Mouse (Mus musculus) liver (tissue): ENCODE data around the gene Anks1b.

Source experiments
- DNase-seq: peaks from one replicate; pipeline ENCODE4 v3.0.0-alpha.2; 2020; ENCODE audit warnings: mixed read lengths

Anks1b gene

GRCm38 (mm10) chr10:90974491-90974890, 1101.2 kb downstream of the Anks1b start:
- DNase-seq = no peak

GRCm38 (mm10) chr10:90981811-90982210, 1108.5 kb downstream of the Anks1b start:
- no peak for DNase-seq

GRCm38 (mm10) chr10:90983046-90983445, 1109.7 kb downstream of the Anks1b start:
- DNase-seq = no peak

GRCm38 (mm10) chr10:90990340-90990739, 1117.0 kb downstream of the Anks1b start:
- DNase-seq = no peak

GRCm38 (mm10) chr10:90992237-90992636, 1118.9 kb downstream of the Anks1b start:
- no peak for DNase-seq

- DNase-seq = no peak
These were observed 1120.6 kb downstream of the Anks1b start for GRCm38 (mm10) chr10:90993869-90994268.

GRCm38 (mm10) chr10:90999899-91000298, 1126.6 kb downstream of the Anks1b start:
- no peak for DNase-seq

- DNase-seq = no peak
These were observed 1128.1 kb downstream of the Anks1b start for GRCm38 (mm10) chr10:91001421-91001820.

- no peak for DNase-seq
These were observed 1132.7 kb downstream of the Anks1b start for GRCm38 (mm10) chr10:91005858-91006538.
